Mouse (Mus musculus) stomach, embryonic 15.5 days (tissue): ENCODE results near the gene Ugcg. TPM values are rescaled to one million over a fixed set of nuclear protein-coding genes. Genes with fewer than 3 reads are reported as not detected.
A peak's percentile ranks its signal among the peaks of the same experiment; 100 is the strongest.
"Not testable (repeated sequence)": the region's sequence is repeated elsewhere in the genome, so short reads cannot be mapped to it uniquely, and the experiment has no call there.

Experiments
- ATAC-seq: fragments of 200-750 bp; cut with Nextera tagmentation; 2 replicates; pipeline ENCODE4 v1.8.0; 2017; ENCODE audit warnings: low read depth, moderate number of reproducible peaks, moderate TSS enrichment; ENCODE audit not compliant: insufficient read depth, low FRiP score
- H3K27ac ChIP-seq: fragments of 300-500 bp; sonication (generic); 2 replicates; pipeline ENCODE4 v1.5.1; 2015; ENCODE audit warnings: mild to moderate bottlenecking, inconsistent platforms
- H3K27me3 ChIP-seq: fragments of 300-500 bp; sonication (generic); replicated peaks from 2 replicates; pipeline ENCODE4 v1.6.1; 2015; ENCODE audit warnings: inconsistent platforms
- H3K36me3 ChIP-seq: fragments of 300-500 bp; sonication (generic); 2 replicates; pipeline ENCODE4 v1.6.1; 2015; ENCODE audit warnings: inconsistent platforms
- H3K4me1 ChIP-seq: fragments of 300-500 bp; sonication (generic); 2 replicates; pipeline ENCODE4 v1.6.1; 2015; ENCODE audit warnings: inconsistent platforms
- H3K4me2 ChIP-seq: fragments of 300-500 bp; sonication (generic); 2 replicates; pipeline ENCODE4 v1.6.1; 2015; ENCODE audit warnings: mild to moderate bottlenecking, inconsistent platforms
- H3K4me3 ChIP-seq: fragments of 300-500 bp; sonication (generic); replicated peaks from 2 replicates; pipeline ENCODE4 v1.5.1; 2015; ENCODE audit warnings: inconsistent platforms
- H3K9ac ChIP-seq: fragments of 300-500 bp; sonication (generic); 2 replicates; pipeline ENCODE4 v1.6.1; 2015; ENCODE audit warnings: inconsistent platforms
- H3K9me3 ChIP-seq: fragments of 300-500 bp; sonication (generic); 2 replicates; pipeline ENCODE4 v1.6.1; 2016; ENCODE audit warnings: inconsistent platforms
- WGBS: fragments of 180-500 bp; shearing (Covaris S2); methylation state at CpG from one replicate; pipeline ENCODE4 v1.1.7; 2015; 5-methylcytosine and 5-hydroxymethylcytosine counted together
- polyA plus RNA-seq: library from polyadenylated mRNA; unstranded; fragments of >200 nt; fragmentation: Nextera tagmentation; extraction: Ambion mirVana; gene quantifications from 2 replicates; pipeline ENCODE4 v1.2.1, GENCODE M21; 2015

Gene Ugcg
- polyA plus RNA-seq, 1 experiment from 2014 or later = 11.4 TPM

DNA sequence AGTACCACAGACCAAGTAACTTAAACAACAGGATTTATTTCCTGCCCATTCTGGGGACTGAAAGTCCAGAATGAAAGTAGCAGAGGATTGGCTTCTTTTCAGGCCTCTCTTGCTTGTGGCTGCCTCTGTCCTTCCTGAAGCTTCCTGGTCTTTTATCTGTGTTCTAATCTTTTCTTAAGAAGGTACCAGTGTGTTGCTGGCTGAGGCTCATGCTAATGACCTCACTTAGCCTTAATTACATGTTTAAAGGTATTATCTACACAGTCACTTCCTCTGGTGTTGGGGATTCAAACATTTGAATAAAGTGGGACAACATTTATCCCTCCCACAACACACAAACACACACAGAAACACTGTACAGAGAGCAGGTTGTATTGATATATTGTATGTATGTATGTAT is 59.0 kb downstream of the Ugcg start:
- Histone ChIP-seq H3K9me3 (no peaks in the 10 kb centered on the region), H3K4me3 (no peak overlapping the region), H3K27ac (no peak overlapping the region), H3K27me3 (no peaks in the 10 kb centered on the region), H3K4me2 (no peak overlapping the region), H3K4me1 (no peaks in the 10 kb centered on the region), H3K9ac (no peak overlapping the region), H3K36me3 (no peaks in the 10 kb centered on the region)
- no peak for ATAC-seq

DNA sequence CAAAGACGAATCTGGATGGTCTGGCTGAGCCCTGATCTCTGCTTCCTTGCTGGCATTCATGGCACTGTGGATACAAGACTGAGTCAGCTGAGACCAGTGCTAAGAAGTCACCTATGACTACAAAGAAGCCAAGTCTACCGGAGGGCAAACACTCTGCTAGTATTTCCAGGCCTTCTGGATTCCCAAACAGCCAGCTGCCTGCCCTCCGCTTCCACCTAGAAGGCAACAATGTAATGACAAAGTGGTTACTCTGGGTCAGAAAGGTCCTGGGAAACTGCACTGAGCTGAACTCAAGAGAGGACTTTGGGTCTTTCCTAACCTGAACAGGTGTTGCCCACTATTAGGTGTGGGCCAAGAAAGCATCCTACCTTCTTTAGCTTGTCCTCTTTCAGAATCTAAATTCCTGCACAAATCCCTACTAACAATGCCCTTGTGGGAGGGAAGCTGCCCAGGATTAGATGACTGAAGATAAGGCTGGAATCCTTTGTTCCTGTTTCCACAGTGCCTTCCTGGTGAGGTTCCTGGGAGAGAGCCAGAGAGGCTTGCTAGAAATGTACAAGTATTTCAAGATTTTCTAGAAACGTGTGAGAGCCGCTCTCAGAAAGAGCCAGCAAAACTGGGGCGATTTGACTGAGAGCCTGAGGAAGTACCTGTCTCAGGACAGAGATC is 63.5 kb downstream of the Ugcg start:
- Histone ChIP-seq H3K4me1 (no peaks in the 10 kb centered on the region), H3K9ac (no peak overlapping the region), H3K4me3 (no peak overlapping the region), H3K27me3 (no peaks in the 10 kb centered on the region), H3K27ac (peak overlapping the region; percentile 52; the same call in 1 of the 2 replicates), H3K36me3 (no peaks in the 10 kb centered on the region), H3K9me3 (no peaks in the 10 kb centered on the region), H3K4me2 (no peak overlapping the region)
- WGBS = 67% methylated on average over 6 of the region's 6 CpGs
- ATAC-seq = no peak

DNA sequence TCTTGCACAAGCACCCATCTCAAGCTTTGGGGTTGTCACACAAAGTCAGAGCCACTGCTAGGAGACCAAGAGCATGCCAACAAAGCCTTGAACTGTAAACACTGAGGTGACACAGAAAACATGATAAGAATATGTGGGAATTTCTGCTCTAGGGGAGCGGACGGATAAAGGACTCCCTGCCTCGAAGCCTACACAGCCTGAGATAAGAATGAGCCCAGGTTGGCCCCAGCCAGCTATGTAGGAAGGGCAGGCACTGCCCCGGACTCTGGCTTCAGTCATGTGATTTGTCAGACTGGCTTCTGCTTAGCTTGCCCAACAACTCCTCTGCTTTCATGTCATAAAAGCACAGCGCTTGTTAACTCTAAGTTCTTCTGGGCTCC is 64.0 kb downstream of the Ugcg start:
- Histone ChIP-seq H3K4me2 (no peak overlapping the region), H3K36me3 (no peaks in the 10 kb centered on the region), H3K4me3 (no peak overlapping the region), H3K4me1 (no peaks in the 10 kb centered on the region), H3K27ac (peak overlapping the region; percentile 52; the same call in 1 of the 2 replicates), H3K27me3 (no peaks in the 10 kb centered on the region), H3K9me3 (no peaks in the 10 kb centered on the region), H3K9ac (no peak overlapping the region)
- ATAC-seq = no peak
- WGBS = 69% methylated on average over 5 of the region's 5 CpGs

DNA sequence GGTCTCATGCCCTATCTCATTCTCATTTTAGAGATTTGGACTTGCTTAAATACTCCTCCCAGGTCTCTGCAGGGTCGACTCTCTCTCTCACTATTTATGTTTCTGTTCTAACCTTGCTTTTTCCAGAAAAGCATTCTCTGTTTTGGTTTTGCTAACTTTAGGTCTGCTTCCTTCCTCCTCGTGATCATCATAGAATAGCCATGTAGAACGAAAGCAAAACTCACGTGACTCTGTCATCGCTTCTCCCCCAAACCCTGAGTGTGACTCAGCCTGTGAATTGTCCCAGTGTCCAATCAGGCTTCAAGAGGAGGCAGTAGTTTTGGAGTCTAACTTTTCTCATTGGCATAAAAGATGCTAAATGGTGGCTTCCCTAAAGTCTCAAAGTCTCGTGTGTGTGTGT is 65.3 kb downstream of the Ugcg start:
- no peak for ATAC-seq
- no peaks in the 10 kb centered on the region for H3K36me3 ChIP-seq
- H3K9ac ChIP-seq = no peak overlapping the region
- H3K27ac ChIP-seq = no peak overlapping the region
- no peak overlapping the region for H3K4me3 ChIP-seq
- 88% methylated on average over 6 of the region's 6 CpGs for WGBS
- H3K4me1 ChIP-seq = no peaks in the 10 kb centered on the region
- H3K27me3 ChIP-seq = no peaks in the 10 kb centered on the region
- no peaks in the 10 kb centered on the region for H3K9me3 ChIP-seq
- H3K4me2 ChIP-seq = no peak overlapping the region

DNA sequence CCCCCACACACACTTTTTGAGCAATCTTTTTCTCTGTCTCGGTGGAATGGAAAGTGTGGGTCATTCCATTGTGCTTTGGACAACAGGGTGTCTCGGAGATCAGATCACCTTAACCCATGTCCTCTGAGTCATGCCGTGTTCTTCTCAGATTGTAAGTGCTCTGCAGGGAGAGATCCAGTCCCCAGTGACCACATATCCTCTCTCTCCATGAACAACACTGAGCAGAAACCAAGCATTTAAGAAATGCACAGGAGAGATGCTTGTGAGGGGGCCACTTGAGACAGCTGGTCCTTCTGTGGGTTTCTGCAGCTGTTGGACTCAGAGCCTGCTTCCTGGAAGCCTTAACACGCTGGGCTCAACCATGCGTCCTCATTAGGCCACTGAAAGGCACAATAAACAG is 66.9 kb downstream of the Ugcg start:
- 77% methylated on average over 5 of the region's 5 CpGs for WGBS
- Histone ChIP-seq H3K9me3 (no peaks in the 10 kb centered on the region), H3K9ac (no peak overlapping the region), H3K4me2 (no peak overlapping the region), H3K27ac (no peak overlapping the region), H3K36me3 (no peaks in the 10 kb centered on the region), H3K27me3 (no peaks in the 10 kb centered on the region), H3K4me3 (no peak overlapping the region), H3K4me1 (no peaks in the 10 kb centered on the region)
- no peak for ATAC-seq

- no peaks in the 10 kb centered on the region for H3K9me3 ChIP-seq
- no peak for ATAC-seq
- no peaks in the 10 kb centered on the region for H3K27me3 ChIP-seq
- WGBS = 63% methylated on average over 3 of the region's 3 CpGs
- H3K4me2 ChIP-seq = no peak overlapping the region
- no peaks in the 10 kb centered on the region for H3K36me3 ChIP-seq
- H3K9ac ChIP-seq = no peak overlapping the region
- no peak overlapping the region for H3K27ac ChIP-seq
- no peaks in the 10 kb centered on the region for H3K4me1 ChIP-seq
- no peak overlapping the region for H3K4me3 ChIP-seq
Measured at GRCm38 (mm10) chr4:59257866-59258265, 68.8 kb downstream of the Ugcg start.

DNA sequence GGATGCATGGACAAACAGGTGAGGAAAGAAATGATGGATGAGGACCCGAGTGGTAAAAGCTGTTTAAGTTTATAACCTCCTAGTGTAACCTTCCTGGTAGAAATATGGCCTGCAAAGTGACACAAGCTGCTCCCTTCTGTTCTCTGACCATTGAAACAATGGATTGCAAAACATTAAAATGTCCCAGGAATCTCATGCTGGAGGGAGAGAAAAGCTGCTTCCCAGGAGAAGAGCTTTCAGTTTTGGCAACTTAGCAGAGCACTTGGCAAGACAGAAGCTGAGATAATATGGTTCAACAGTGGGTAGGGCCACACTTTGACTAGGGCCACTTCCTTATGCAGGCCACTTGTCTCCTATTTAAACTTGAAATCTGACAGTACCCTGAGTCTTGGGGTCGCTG is 69.7 kb downstream of the Ugcg start:
- Histone ChIP-seq H3K9me3 (no peaks in the 10 kb centered on the region), H3K36me3 (no peaks in the 10 kb centered on the region), H3K27me3 (no peaks in the 10 kb centered on the region), H3K4me2 (no peak overlapping the region), H3K4me1 (no peaks in the 10 kb centered on the region), H3K9ac (no peak overlapping the region), H3K27ac (no peak overlapping the region), H3K4me3 (no peak overlapping the region)
- no peak for ATAC-seq
- WGBS = 71% methylated on average over 2 of the region's 2 CpGs

DNA sequence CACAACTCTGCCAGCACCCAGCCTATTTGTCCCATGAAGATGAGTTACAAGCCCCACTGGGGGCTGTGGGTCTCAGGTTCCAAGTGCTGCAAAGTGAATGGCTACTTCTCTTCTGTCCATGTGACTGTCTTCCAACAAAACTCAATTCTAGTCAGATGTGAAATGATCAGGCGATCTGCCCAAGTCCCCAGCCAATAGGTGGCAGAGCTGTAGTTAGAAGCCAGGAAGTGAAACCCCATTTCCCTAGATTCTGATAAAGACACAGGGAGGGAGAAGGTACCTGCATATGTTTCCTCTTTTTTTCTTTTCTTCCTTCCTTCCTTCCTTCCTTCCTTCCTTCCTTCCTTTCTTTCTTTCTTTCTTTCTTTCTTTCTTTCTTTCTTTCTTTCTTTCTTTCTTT is 70.7 kb downstream of the Ugcg start:
- WGBS = 90% methylated on average over 1 of the region's 1 CpGs

DNA sequence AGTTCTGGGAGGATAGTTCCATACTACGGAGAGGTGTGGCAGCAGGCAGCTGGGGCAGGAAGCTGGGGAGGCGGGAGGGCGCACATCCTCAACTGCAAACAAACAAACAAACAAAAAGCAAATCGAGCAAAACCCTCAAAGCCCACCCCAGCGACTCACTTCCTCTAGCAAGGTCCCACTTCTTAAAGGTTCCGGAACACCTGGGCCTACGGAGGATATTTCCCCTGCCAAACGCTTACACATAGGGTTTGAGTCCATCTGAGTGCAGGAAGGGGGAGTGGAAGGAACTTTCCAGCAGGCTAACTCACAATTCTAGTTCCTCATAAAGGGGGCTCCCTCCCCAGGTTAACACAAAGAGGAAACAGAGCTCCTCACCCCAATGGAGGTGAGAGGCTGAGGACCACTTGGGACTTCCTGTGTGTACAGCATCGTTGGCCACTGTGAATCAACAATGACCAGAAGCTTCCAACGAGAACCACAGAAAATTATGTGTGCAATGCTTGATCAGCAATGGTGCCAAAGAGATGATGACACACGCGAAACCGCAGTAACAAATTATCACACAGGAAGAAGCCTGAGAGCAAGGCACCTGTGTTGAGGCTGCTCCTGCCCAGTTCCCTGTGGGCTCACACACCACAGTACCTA is 71.9 kb downstream of the Ugcg start:
- no peak for ATAC-seq
- H3K27me3 ChIP-seq = no peaks in the 10 kb centered on the region
- no peak overlapping the region for H3K4me3 ChIP-seq
- H3K9ac ChIP-seq = no peak overlapping the region
- WGBS = 80% methylated on average over 13 of the region's 13 CpGs
- H3K4me2 ChIP-seq = no peak overlapping the region
- no peaks in the 10 kb centered on the region for H3K9me3 ChIP-seq
- no peaks in the 10 kb centered on the region for H3K36me3 ChIP-seq
- H3K4me1 ChIP-seq = no peaks in the 10 kb centered on the region
- no peak overlapping the region; the same call in 1 of the 2 replicates for H3K27ac ChIP-seq

More for the DNA sequence above, 70.7 kb downstream of the Ugcg start:
- ATAC-seq = no peak
- Histone ChIP-seq H3K9ac (no peak overlapping the region), H3K27ac (no peak overlapping the region), H3K36me3 (no peaks in the 10 kb centered on the region), H3K4me1 (no peaks in the 10 kb centered on the region), H3K9me3 (no peaks in the 10 kb centered on the region), H3K4me3 (no peak overlapping the region), H3K4me2 (no peak overlapping the region), H3K27me3 (no peaks in the 10 kb centered on the region)

GRCm38 (mm10) chr4:59261582-59261981 is 72.5 kb downstream of the Ugcg start:
- H3K9ac ChIP-seq, H3K9me3 ChIP-seq, H3K4me2 ChIP-seq, H3K27me3 ChIP-seq, H3K4me3 ChIP-seq, ATAC-seq, H3K36me3 ChIP-seq, H3K4me1 ChIP-seq, H3K27ac ChIP-seq: not testable (repeated sequence)
- 94% methylated on average over 4 of the region's 10 CpGs for WGBS

DNA sequence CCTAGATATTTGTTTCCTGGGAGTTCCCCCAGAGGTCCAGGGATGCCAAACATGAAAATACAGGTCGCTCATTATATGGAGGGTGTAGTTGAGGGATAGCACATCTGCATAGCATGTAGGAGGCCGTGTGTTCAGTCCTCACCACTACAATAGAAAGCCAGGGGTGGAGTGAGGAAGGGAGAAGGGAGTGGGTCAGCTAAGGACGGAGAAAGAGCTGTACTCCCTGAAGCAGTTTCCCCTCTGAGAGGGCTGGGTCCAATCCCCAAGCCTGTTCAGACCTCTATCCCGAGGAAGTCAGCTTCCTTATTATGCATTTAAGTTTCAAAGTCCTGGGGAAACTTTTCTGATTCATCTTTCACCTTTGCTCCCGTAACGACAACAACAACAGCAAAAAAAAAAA is 73.1 kb downstream of the Ugcg start:
- no peaks in the 10 kb centered on the region for H3K9me3 ChIP-seq
- H3K4me2 ChIP-seq = no peak overlapping the region
- no peaks in the 10 kb centered on the region for H3K4me1 ChIP-seq
- no peaks in the 10 kb centered on the region for H3K36me3 ChIP-seq
- no peak for ATAC-seq
- H3K27me3 ChIP-seq = no peaks in the 10 kb centered on the region
- 74% methylated on average over 6 of the region's 6 CpGs for WGBS
- H3K9ac ChIP-seq = no peak overlapping the region
- H3K4me3 ChIP-seq = no peak overlapping the region
- no peak overlapping the region for H3K27ac ChIP-seq

DNA sequence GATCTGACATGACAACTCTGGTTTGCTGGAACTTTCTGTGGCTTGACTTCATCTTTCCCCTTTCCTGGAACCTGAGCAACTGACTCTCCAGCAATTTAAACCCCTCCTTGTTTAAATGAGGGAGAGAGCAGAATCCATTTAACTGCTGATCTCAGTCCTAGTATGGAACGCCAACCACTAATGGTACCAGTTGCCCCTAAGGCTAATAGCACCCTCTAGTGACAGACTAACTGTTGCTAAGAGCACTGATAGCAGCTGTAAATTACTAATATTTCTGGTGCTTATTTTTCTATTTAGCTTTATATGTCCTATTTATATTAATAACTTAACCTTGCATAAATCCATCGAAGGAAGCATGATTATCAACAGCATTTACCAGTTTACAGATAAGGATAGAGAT is 74.4 kb downstream of the Ugcg start:
- H3K36me3 ChIP-seq = no peaks in the 10 kb centered on the region
- no peaks in the 10 kb centered on the region for H3K4me1 ChIP-seq
- H3K9ac ChIP-seq = no peak overlapping the region
- no peaks in the 10 kb centered on the region for H3K27me3 ChIP-seq
- no peaks in the 10 kb centered on the region for H3K9me3 ChIP-seq
- H3K4me2 ChIP-seq = no peak overlapping the region
- no peak for ATAC-seq
- no peak overlapping the region for H3K27ac ChIP-seq
- whole genome bisulfite sequencing = 74% methylated on average over 2 of the region's 2 CpGs
- no peak overlapping the region for H3K4me3 ChIP-seq
